Comparison of ENCODE assay signal across 8 mouse cellular contexts in genomic region chr10:81365672-81366476, GRCm38 (mm10). TPM values are rescaled to one million over a fixed set of nuclear protein-coding genes. Genes with fewer than 3 reads are reported as not detected.
DNase-seq lines count a peak whose midpoint lies in the region; ATAC-seq lines count a peak whose summit lies in the region.

4930404N11Rik (minus strand) TSS chr10:81365816.

- peaks cover 75% of the 10 kb centered on the region for H3K4me1 ChIP-seq in forebrain, embryonic 10.5 days
- peaks cover 62% of the 10 kb centered on the region for H3K4me1 ChIP-seq in liver, embryonic 12.5 days

- peak within 1 kb of the TSS; percentile 60 for H3K27ac ChIP-seq in forebrain, embryonic 10.5 days
- H3K27ac ChIP-seq in liver, embryonic 12.5 days: peak within 1 kb of the TSS; percentile 94

- peaks cover 40% of the 10 kb centered on the region for H3K27me3 ChIP-seq in forebrain, embryonic 10.5 days (ENCODE audit: poor library complexity, severe bottlenecking)
- no peaks in the 10 kb centered on the region for H3K27me3 ChIP-seq in liver, embryonic 12.5 days (replicated peaks)

- peak; percentile 47 to 49 for DNase-seq in spleen, postnatal 10 days (ENCODE audit: low spot score in 2 of 2)
- no peak for DNase-seq in spleen, postnatal 36 days (ENCODE audit: low spot score in 2 of 2)
- peak; percentile 74 for DNase-seq in forebrain, embryonic 10.5 days (ENCODE audit: extremely low spot score, low spot score)
- DNase-seq in retina, embryonic 14.5 days (ENCODE audit: low spot score): peak; percentile 66
- DNase-seq in left cerebral cortex, postnatal 25 days (ENCODE audit: low spot score in 2 of 2): no peak
- DNase-seq in adrenal gland, adult 18-20 months (ENCODE audit: low spot score in 2 of 2): no peak
- DNase-seq in gastrocnemius, postnatal 14 days: no peak

- H3K4me2 ChIP-seq in liver, embryonic 12.5 days: peak within 1 kb of the TSS; percentile 96

- H3K9ac ChIP-seq in liver, embryonic 12.5 days: peak within 1 kb of the TSS; percentile 62

- H3K9me3 ChIP-seq in forebrain, embryonic 10.5 days: no peaks in the 10 kb centered on the region
- H3K9me3 ChIP-seq in liver, embryonic 12.5 days (replicated peaks): no peaks in the 10 kb centered on the region

- H3K4me3 ChIP-seq in forebrain, embryonic 10.5 days: peak within 1 kb of the TSS; percentile 49
- H3K4me3 ChIP-seq in liver, embryonic 12.5 days: 0 out of 2 replicates have a peak within 1 kb of the TSS, but pooled peaks have one; percentile 3

- WGBS in forebrain, embryonic 10.5 days: 18% methylated on average over 12 of the region's 12 CpGs
- 31% methylated on average over 12 of the region's 12 CpGs for WGBS in liver, embryonic 12.5 days (ENCODE audit: insufficient replicate concordance)

- ATAC-seq in liver, embryonic 12.5 days: no peak

- intact Hi-C loops in left cerebral cortex, postnatal 25 days (cut with DNase I): no loop called here
- intact Hi-C loops in gastrocnemius, postnatal 14 days (cut with DNase I; ENCODE audit: low total_unique reads): no loop called here

- H3K36me3 ChIP-seq in forebrain, embryonic 10.5 days (replicated peaks): peaks cover 68% of the 10 kb centered on the region
- H3K36me3 ChIP-seq in liver, embryonic 12.5 days: peaks cover 85% of the 10 kb centered on the region

RNA-seq across cellular contexts. Expression of gene 4930404N11Rik, which starts in this region (rescaled TPM):
- polyA plus RNA-seq in forebrain, embryonic 10.5 days (2016; fragmentation: Nextera tagmentation; extraction: Ambion mirVana): 0.35 and 0.52 TPM in 2 replicates
- 1.4 TPM in 2 replicates for polyA plus RNA-seq in liver, embryonic 12.5 days (2016; fragmentation: Nextera tagmentation; extraction: Ambion mirVana)
- 1 to 10 TPM in 1 of 2 experiments, under 1 TPM in 1; 0.78 to 2.2 TPM for total RNA-seq in left cerebral cortex, postnatal 25 days (2021)
- 1 to 10 TPM; 1.3 to 4.5 TPM for total RNA-seq in adrenal gland, adult 18-20 months (2021)
- under 1 TPM; 0.37 to 0.42 TPM for total RNA-seq in gastrocnemius, postnatal 14 days (2021)

Comparison
In these comparisons a context has a peak if more than half of its experiments do, and no peak if none do; other contexts are left out.
1. DNase-seq: peak in spleen, postnatal 10 days (2 of 2) and retina, embryonic 14.5 days (single experiment); none in spleen, postnatal 36 days (0 of 2), left cerebral cortex, postnatal 25 days (0 of 2), adrenal gland, adult 18-20 months (0 of 2) and gastrocnemius, postnatal 14 days (single experiment).
2. Peak in DNase-seq, H3K4me3 ChIP-seq and H3K27ac ChIP-seq in forebrain, embryonic 10.5 days; RNA of the gene not detected or under 1 TPM.